Mouse (Mus musculus): ENCODE data around the gene Grid1. TPM values are rescaled to one million over a fixed set of nuclear protein-coding genes. Genes with fewer than 3 reads are reported as not detected.

Grid1 gene
- total RNA-seq, 2 experiments from 2014 or later, result 0.09 to 0.24 TPM

- no peak for DNase-seq
These were observed 206.8 kb downstream of the Grid1 start for GRCm38 (mm10) chr14:35026686-35027085.

- DNase-seq, result no peak
These were observed 207.7 kb downstream of the Grid1 start for GRCm38 (mm10) chr14:35027501-35028140.

- DNase-seq, result no peak
These were observed 209.7 kb downstream of the Grid1 start for GRCm38 (mm10) chr14:35029626-35030025.

- no peak for DNase-seq
These were observed 210.4 kb downstream of the Grid1 start for GRCm38 (mm10) chr14:35030271-35030670.

GRCm38 (mm10) chr14:35032283-35032682 is 212.4 kb downstream of the Grid1 start:
- no peak for DNase-seq

- no peak for DNase-seq
These were observed 224.4 kb downstream of the Grid1 start for GRCm38 (mm10) chr14:35044268-35044667.

- no peak for DNase-seq
These were observed 225.2 kb downstream of the Grid1 start for GRCm38 (mm10) chr14:35044918-35045698.

- no peak for DNase-seq
These were observed 229.3 kb downstream of the Grid1 start for GRCm38 (mm10) chr14:35049231-35049630.

- no peak for DNase-seq
These were observed 234.2 kb downstream of the Grid1 start for GRCm38 (mm10) chr14:35054139-35054538.

GRCm38 (mm10) chr14:35074636-35075035 is 254.7 kb downstream of the Grid1 start:
- peak; percentile 12 for DNase-seq

GRCm38 (mm10) chr14:35079954-35080353 is 260.0 kb downstream of the Grid1 start:
- DNase-seq, result no peak

GRCm38 (mm10) chr14:35092646-35093045 is 272.7 kb downstream of the Grid1 start:
- no peak for DNase-seq

- no peak for DNase-seq
These were observed 273.8 kb downstream of the Grid1 start for GRCm38 (mm10) chr14:35093561-35094186.

- no peak for DNase-seq
These were observed 275.7 kb downstream of the Grid1 start for GRCm38 (mm10) chr14:35095506-35096059.

- DNase-seq, result peak; percentile 66
These were observed 276.2 kb downstream of the Grid1 start for GRCm38 (mm10) chr14:35096085-35096484.

GRCm38 (mm10) chr14:35097166-35097565 is 277.3 kb downstream of the Grid1 start:
- no peak for DNase-seq

GRCm38 (mm10) chr14:35103639-35104210 is 283.8 kb downstream of the Grid1 start:
- DNase-seq, result no peak

- DNase-seq, result no peak
These were observed 287.7 kb downstream of the Grid1 start for GRCm38 (mm10) chr14:35107596-35107995.

GRCm38 (mm10) chr14:35110928-35111327 is 291.0 kb downstream of the Grid1 start:
- DNase-seq, result peak; percentile 41

GRCm38 (mm10) chr14:35112327-35113275 is 292.7 kb downstream of the Grid1 start:
- DNase-seq, result no peak

- no peak for DNase-seq
These were observed 293.4 kb downstream of the Grid1 start for GRCm38 (mm10) chr14:35113276-35113645.

- DNase-seq, result no peak
These were observed 296.0 kb downstream of the Grid1 start for GRCm38 (mm10) chr14:35115913-35116312.

All from heart, postnatal 4 days (tissue).